9 mouse cellular contexts compared by ENCODE assay signal in genomic region chr19:41697111-41697806, GRCm38 (mm10). TPM values are rescaled to one million over a fixed set of nuclear protein-coding genes. Genes with fewer than 3 reads are reported as not detected.
A peak's percentile ranks its signal among the peaks of the same experiment; 100 is the strongest.
DNase-seq lines count a peak whose midpoint lies in the region; ATAC-seq and TF ChIP-seq lines count a peak whose summit lies in the region.
"Had no signal": no experiment of that assay in that cellular context is flagged by ENCODE, and none has a peak within 500 bp of the region (broad histone marks: within the 10 kb centered on the region; RNA-seq: fewer than 3 reads in every experiment).

No protein-coding gene starts in this region.

- H3K27me3 ChIP-seq in kidney, embryonic 14.5 days (ENCODE audit: control insufficient read depth, insufficient read depth, low read length): no peaks in the 10 kb centered on the region
- no peaks in the 10 kb centered on the region for H3K27me3 ChIP-seq in midbrain, postnatal 0 days (ENCODE audit: insufficient read depth, low read length)
- H3K27me3 ChIP-seq: lung, embryonic 15.5 days had no signal

- H3K9me3 ChIP-seq in kidney, embryonic 14.5 days (ENCODE audit: control insufficient read depth, low read length): no peaks in the 10 kb centered on the region
- no peaks in the 10 kb centered on the region for H3K9me3 ChIP-seq in midbrain, postnatal 0 days (ENCODE audit: low read length)
- H3K9me3 ChIP-seq: lung, embryonic 15.5 days had no signal

- no peak for DNase-seq in kidney, postnatal 25 days
- peak; percentile 5 for DNase-seq in fibroblast of lung, adult 2 months (ENCODE audit: low read depth)
- DNase-seq in layer of hippocampus, adult 8-10 months (ENCODE audit: low spot score in 2 of 2): peak; percentile 91
- DNase-seq in midbrain, postnatal 0 days (ENCODE audit: low spot score): peak; percentile 90
- no peak for DNase-seq in thymus, postnatal 14 days
- no peak for DNase-seq in thymus, adult 18-20 months

- H3K4me2 ChIP-seq in kidney, embryonic 14.5 days (replicated peaks; ENCODE audit: low read depth, low read length): no peak overlapping the region
- no peak overlapping the region for H3K4me2 ChIP-seq in midbrain, postnatal 0 days (ENCODE audit: low read depth, low read length, poor library complexity, severe bottlenecking)
- H3K4me2 ChIP-seq: lung, embryonic 15.5 days had no signal

- no peak overlapping the region for H3K27ac ChIP-seq in kidney, embryonic 14.5 days (ENCODE audit: low read depth, low read length)
- H3K27ac ChIP-seq in midbrain, postnatal 0 days (ENCODE audit: low read depth, low read length): no peak overlapping the region
- H3K27ac ChIP-seq: lung, embryonic 15.5 days had no signal

- ATAC-seq in kidney, embryonic 14.5 days (ENCODE audit: low FRiP score, low TSS enrichment): 0 out of 2 replicates have a peak, but pooled peaks have one; percentile 25
- peak; percentile 38; the same call in 1 of the 2 replicates for ATAC-seq in midbrain, postnatal 0 days (ENCODE audit: low FRiP score)
- ATAC-seq in inflammation-experienced regulatory T-cells, adult 6 months: no peak

- no peak overlapping the region for H3K4me3 ChIP-seq in kidney, embryonic 14.5 days (ENCODE audit: low read length)
- H3K4me3 ChIP-seq in midbrain, postnatal 0 days (ENCODE audit: low read depth, low read length): no peak overlapping the region
- H3K4me3 ChIP-seq: lung, embryonic 15.5 days had no signal

- peak; percentile 51 for TF ChIP-seq CTCF in midbrain, postnatal 0 days (IDR thresholded peaks at IDR 0.05)

- 48% methylated on average over 9 of the region's 9 CpGs for WGBS in kidney, embryonic 14.5 days
- 24% methylated on average over 9 of the region's 9 CpGs for WGBS in midbrain, postnatal 0 days

- no peaks in the 10 kb centered on the region for H3K4me1 ChIP-seq in kidney, embryonic 14.5 days (ENCODE audit: control insufficient read depth, insufficient read depth, low read length)
- peaks cover 22% of the 10 kb centered on the region for H3K4me1 ChIP-seq in midbrain, postnatal 0 days (ENCODE audit: insufficient read depth, low read length)
- H3K4me1 ChIP-seq: lung, embryonic 15.5 days had no signal

- no peak overlapping the region for H3K9ac ChIP-seq in kidney, embryonic 14.5 days (ENCODE audit: low read depth, low read length)
- no peak overlapping the region for H3K9ac ChIP-seq in midbrain, postnatal 0 days (replicated peaks; ENCODE audit: low read length, poor library complexity, severe bottlenecking)
- H3K9ac ChIP-seq: lung, embryonic 15.5 days had no signal

- H3K36me3 ChIP-seq in kidney, embryonic 14.5 days (ENCODE audit: control insufficient read depth, insufficient read depth, low read length): no peaks in the 10 kb centered on the region
- H3K36me3 ChIP-seq in midbrain, postnatal 0 days (ENCODE audit: insufficient read depth, low read length): no peaks in the 10 kb centered on the region
- H3K36me3 ChIP-seq: lung, embryonic 15.5 days had no signal

RNA-seq across cellular contexts. Expression of gene Slit1, which starts 46.2 kb away (rescaled TPM):
- 4.7 and 6.0 TPM in 2 replicates for polyA plus RNA-seq in kidney, embryonic 14.5 days (2014; fragmentation: Nextera tagmentation; extraction: Ambion mirVana)
- 100 to 1,000 TPM; 184 to 232 (median 208) TPM for total RNA-seq in layer of hippocampus, adult 8-10 months (2022)
- 72.3 and 74.2 TPM in 2 replicates for total RNA-seq in midbrain, postnatal 0 days (2014; rRNA removed)
- polyA plus RNA-seq in midbrain, postnatal 0 days (2015; fragmentation: Nextera tagmentation; extraction: Ambion mirVana): 15.4 and 17.0 TPM in 2 replicates
- not detected for polyA plus RNA-seq in inflammation-experienced regulatory T-cells, adult 6 months (2017; shearing (Covaris generic))

Comparison
In these comparisons a context has a peak if more than half of its experiments do, and no peak if none do; other contexts are left out.
1. DNase-seq: peak in fibroblast of lung, adult 2 months (single experiment), layer of hippocampus, adult 8-10 months (2 of 2) and midbrain, postnatal 0 days (single experiment); none in kidney, postnatal 25 days (0 of 2), thymus, postnatal 14 days (single experiment) and thymus, adult 18-20 months (0 of 2).